Mouse (Mus musculus): ENCODE results near the gene Rps15a. TPM values are rescaled to one million over a fixed set of nuclear protein-coding genes. Genes with fewer than 3 reads are reported as not detected.
A peak's percentile ranks its signal among the peaks of the same experiment; 100 is the strongest.

Rps15a gene
- polyA plus RNA-seq, 1 experiment from 2014 or later, result 418 TPM

DNA sequence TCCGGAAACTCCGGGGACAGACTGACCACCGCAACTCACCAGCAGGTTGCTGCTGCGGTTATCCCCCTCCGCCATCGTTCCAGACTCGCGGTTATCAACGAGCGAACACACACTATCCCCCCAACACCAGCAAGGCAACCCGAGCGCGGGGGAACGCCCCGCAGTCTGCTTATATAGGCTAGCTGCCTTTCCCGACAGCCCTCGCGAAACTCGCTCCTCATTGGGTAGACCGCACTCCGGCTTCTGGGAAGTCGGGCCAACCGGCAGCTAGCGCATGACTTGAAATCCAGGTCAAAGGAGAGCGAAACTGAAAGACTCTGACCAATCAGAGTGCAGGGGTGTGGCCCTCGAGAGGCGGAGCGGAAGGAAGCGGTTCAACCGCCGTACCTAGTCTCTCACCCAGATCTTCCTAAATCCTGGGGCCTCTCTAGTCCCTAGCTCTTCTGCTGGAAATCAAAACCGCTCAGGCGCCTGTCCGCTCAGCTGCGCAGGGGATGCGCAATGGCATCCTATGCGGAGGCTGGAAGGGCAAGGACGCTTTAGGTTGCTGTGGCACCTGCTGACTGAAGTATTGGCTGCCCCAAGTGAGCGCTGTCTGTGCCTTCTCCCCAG lies 13.5 kb upstream of the Rps15a start, which contains the start of gene Arl6ip1:
Gene Arl6ip1 (minus strand): TSS at position 233 of the 612 bp plus-strand sequence.
- ATAC-seq (ENCODE audit: low read depth), result peak; percentile 98
- Histone ChIP-seq H3K9ac (replicated peaks; ENCODE audit: low read depth, low read length) (peak within 1 kb of the TSS; percentile 69), H3K4me2 (ENCODE audit: low read depth, low read length) (peak within 1 kb of the TSS; percentile 79), H3K36me3 (ENCODE audit: control insufficient read depth, insufficient read depth, low read length) (0 out of 2 replicates have a peak, but pooled peaks cover 1% of the 10 kb centered on the region), H3K4me1 (ENCODE audit: control insufficient read depth, insufficient read depth, low read length) (peaks cover 15% of the 10 kb centered on the region), H3K4me3 (ENCODE audit: low read depth, low read length) (peak within 1 kb of the TSS; percentile 73), H3K9me3 (ENCODE audit: control insufficient read depth, low read length) (no peaks in the 10 kb centered on the region), H3K27ac (ENCODE audit: low read depth, low read length) (peak within 1 kb of the TSS; percentile 76), H3K27me3 (ENCODE audit: control insufficient read depth, insufficient read depth, low read length) (no peaks in the 10 kb centered on the region)
- under 1% methylated on average over 39 of the region's 39 CpGs for WGBS

DNA sequence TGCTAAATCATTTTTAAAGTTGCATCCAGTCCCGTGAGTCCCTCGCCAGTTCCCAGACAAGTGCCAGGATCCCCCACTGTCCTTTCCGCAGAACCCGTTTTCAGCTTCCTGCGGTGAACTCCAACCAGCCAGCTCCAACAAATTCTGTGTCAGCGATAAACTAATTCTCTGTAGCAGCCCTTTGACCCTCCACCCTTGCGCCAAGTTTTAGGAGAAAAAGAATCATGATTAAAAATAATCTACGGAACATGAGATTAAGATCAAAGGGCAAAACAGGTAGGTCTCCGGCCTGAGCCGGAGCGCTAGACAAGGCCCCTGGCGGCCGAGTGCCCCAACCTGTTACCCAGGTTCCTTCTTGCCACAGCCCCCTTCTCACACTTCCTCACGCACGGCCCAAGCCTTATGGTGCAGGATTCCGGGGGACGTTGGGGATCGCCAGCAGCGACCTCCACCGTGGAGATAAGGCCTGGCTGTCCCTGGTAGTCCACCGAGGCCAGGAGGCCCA lies 13.0 kb upstream of the Rps15a start:
- peak overlapping the region; percentile 79 for H3K4me2 ChIP-seq (ENCODE audit: low read depth, low read length)
- peak overlapping the region; percentile 64 for H3K27ac ChIP-seq (ENCODE audit: low read depth, low read length)
- ATAC-seq (ENCODE audit: low read depth), result peak; percentile 79
- H3K9ac ChIP-seq (replicated peaks; ENCODE audit: low read depth, low read length), result peak overlapping the region; percentile 69
- H3K9me3 ChIP-seq (ENCODE audit: control insufficient read depth, low read length), result no peaks in the 10 kb centered on the region
- peak overlapping the region; percentile 73 for H3K4me3 ChIP-seq (ENCODE audit: low read depth, low read length)
- no peaks in the 10 kb centered on the region for H3K27me3 ChIP-seq (ENCODE audit: control insufficient read depth, insufficient read depth, low read length)
- peaks cover 15% of the 10 kb centered on the region for H3K4me1 ChIP-seq (ENCODE audit: control insufficient read depth, insufficient read depth, low read length)
- H3K36me3 ChIP-seq (ENCODE audit: control insufficient read depth, insufficient read depth, low read length), result no peaks in the 10 kb centered on the region
- WGBS, result under 1% methylated on average over 21 of the region's 21 CpGs

DNA sequence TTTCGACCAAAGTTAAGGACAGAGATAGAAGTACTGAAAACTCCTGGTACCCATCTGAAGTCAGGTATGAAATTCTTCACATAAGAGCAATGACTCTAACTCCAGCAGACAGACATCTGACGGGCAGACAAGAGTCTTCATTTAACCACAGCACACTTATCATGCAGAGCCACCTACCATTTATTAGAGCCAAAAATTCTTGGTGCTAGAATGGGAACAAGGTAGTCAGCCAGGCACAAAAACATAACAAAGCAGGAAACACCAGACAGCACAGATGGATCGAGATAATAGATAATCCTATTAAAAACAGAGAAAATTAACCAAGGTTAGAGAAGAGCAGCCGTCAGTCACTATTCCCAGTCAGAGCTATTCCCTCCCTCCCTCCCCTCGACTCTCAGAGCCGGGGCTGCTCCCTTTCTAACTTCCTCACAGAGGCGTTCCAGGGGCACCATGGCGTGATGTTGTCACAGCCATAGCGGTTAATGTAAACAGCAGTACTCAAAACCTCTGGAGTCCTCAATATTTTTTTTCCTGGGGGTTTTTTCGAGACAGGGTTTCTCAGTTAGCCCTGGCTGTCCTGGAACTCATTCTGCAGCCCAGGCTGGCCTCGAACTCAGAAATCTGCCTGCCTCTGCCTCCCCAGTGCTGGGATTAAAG lies 10.4 kb upstream of the Rps15a start:
- Histone ChIP-seq H3K4me3 (ENCODE audit: low read depth, low read length) (no peak overlapping the region), H3K4me1 (ENCODE audit: control insufficient read depth, insufficient read depth, low read length) (peaks cover 15% of the 10 kb centered on the region), H3K27me3 (ENCODE audit: control insufficient read depth, insufficient read depth, low read length) (no peaks in the 10 kb centered on the region), H3K27ac (ENCODE audit: low read depth, low read length) (no peak overlapping the region), H3K9ac (replicated peaks; ENCODE audit: low read depth, low read length) (no peak overlapping the region), H3K9me3 (ENCODE audit: control insufficient read depth, low read length) (no peaks in the 10 kb centered on the region), H3K36me3 (ENCODE audit: control insufficient read depth, insufficient read depth, low read length) (no peaks in the 10 kb centered on the region), H3K4me2 (ENCODE audit: low read depth, low read length) (no peak overlapping the region)
- WGBS, result 78% methylated on average over 11 of the region's 11 CpGs
- ATAC-seq (ENCODE audit: low read depth), result no peak

DNA sequence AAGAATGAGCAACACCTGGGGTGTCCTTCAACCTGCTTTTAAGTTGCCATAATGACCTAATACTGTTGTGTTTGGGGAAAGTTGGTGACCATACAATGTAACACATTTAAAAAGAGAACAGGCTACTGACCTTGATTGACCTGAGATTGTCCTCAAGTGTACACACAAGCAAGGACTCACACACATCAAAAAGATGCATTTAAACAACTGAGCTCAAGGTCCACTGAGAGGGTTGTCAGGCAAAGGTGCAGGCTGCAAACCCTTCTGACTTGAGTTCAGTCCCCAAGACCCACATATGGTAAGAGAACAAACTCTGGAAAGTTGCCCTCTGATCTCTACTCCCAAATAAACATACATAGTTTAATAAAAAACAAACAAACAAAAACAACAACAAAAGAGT lies 9.7 kb upstream of the Rps15a start:
- no peak overlapping the region for H3K9ac ChIP-seq (replicated peaks; ENCODE audit: low read depth, low read length)
- no peak for ATAC-seq (ENCODE audit: low read depth)
- H3K4me2 ChIP-seq (ENCODE audit: low read depth, low read length), result no peak overlapping the region
- H3K36me3 ChIP-seq (ENCODE audit: control insufficient read depth, insufficient read depth, low read length), result peaks cover 4% of the 10 kb centered on the region; the same call in 1 of the 2 replicates
- no peak overlapping the region for H3K27ac ChIP-seq (ENCODE audit: low read depth, low read length)
- no peaks in the 10 kb centered on the region for H3K9me3 ChIP-seq (ENCODE audit: control insufficient read depth, low read length)
- no peak overlapping the region for H3K4me3 ChIP-seq (ENCODE audit: low read depth, low read length)
- no peaks in the 10 kb centered on the region for H3K27me3 ChIP-seq (ENCODE audit: control insufficient read depth, insufficient read depth, low read length)
- peaks cover 15% of the 10 kb centered on the region for H3K4me1 ChIP-seq (ENCODE audit: control insufficient read depth, insufficient read depth, low read length)

DNA sequence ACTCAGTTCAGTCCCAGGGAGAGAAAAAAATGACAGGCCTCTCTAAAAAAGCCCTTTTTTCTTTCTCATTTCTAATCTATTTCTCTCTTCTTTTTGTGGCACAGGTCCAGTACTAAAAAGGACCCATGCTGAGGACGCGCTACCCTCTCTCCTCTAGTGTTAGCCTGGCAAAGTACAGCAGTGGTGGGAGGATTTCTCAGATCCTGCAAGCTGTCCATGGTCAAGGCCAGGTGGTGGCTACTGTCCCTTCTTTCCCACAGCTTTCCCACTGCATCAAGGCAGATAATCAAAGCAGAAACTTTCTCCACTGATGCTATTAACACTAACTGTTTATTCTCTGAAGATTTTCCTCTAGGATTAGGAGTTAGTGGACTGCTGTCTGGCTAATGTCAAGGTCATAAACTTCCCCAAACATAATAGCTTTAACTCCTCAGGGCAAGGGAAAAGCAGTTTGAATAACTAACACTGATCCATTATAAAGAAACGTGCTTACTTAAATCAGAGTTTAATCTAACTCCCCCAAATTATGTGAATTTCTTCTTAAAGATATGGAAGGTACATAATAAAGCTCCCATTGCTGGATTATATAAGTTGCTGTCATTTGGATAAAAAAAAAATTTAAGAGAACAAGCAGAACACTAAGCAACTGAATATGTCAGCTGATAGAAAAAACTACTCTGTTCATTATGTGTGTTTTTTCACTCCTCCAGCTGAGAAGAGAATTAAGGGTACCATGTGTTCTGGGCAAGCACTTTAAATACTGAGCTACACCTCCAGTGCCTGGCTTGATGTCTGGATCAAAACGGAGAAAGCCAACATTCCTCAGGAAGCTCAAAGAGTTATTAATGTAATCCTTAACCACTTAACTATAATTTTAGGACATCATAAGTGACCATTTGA lies 7.8 kb upstream of the Rps15a start:
- H3K9ac ChIP-seq (replicated peaks; ENCODE audit: low read depth, low read length), result no peak overlapping the region
- 89% methylated on average over 4 of the region's 4 CpGs for WGBS
- no peaks in the 10 kb centered on the region for H3K9me3 ChIP-seq (ENCODE audit: control insufficient read depth, low read length)
- H3K27ac ChIP-seq (ENCODE audit: low read depth, low read length), result no peak overlapping the region
- no peaks in the 10 kb centered on the region for H3K27me3 ChIP-seq (ENCODE audit: control insufficient read depth, insufficient read depth, low read length)
- H3K4me1 ChIP-seq (ENCODE audit: control insufficient read depth, insufficient read depth, low read length), result peaks cover 15% of the 10 kb centered on the region
- ATAC-seq (ENCODE audit: low read depth), result no peak
- no peak overlapping the region for H3K4me3 ChIP-seq (ENCODE audit: low read depth, low read length)
- H3K36me3 ChIP-seq (ENCODE audit: control insufficient read depth, insufficient read depth, low read length), result peaks cover 17% of the 10 kb centered on the region
- no peak overlapping the region for H3K4me2 ChIP-seq (ENCODE audit: low read depth, low read length)

DNA sequence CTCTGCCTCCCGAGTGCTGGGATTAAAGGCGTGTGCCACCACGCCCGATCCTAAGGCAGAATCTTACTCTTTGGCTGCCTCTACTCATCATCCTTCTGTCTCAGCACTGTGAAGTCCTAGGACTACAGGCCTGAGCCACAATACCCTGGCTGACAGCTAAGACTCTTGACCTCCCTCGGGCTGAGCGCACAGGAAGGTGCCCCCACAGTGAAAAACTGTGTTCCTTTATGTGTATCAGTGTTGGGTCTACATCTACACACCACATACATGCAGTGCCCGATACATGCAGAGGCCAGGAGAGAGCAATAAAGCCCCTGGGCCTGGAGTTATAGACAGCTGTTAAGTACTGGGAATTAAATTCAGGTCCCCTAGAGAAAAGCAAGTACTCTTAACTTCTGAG lies 6.2 kb upstream of the Rps15a start:
- Histone ChIP-seq H3K9ac (replicated peaks; ENCODE audit: low read depth, low read length) (no peak overlapping the region), H3K4me3 (ENCODE audit: low read depth, low read length) (no peak overlapping the region), H3K4me2 (ENCODE audit: low read depth, low read length) (no peak overlapping the region), H3K27ac (ENCODE audit: low read depth, low read length) (no peak overlapping the region), H3K9me3 (ENCODE audit: control insufficient read depth, low read length) (no peaks in the 10 kb centered on the region), H3K4me1 (ENCODE audit: control insufficient read depth, insufficient read depth, low read length) (peaks cover 4% of the 10 kb centered on the region), H3K36me3 (ENCODE audit: control insufficient read depth, insufficient read depth, low read length) (peaks cover 17% of the 10 kb centered on the region), H3K27me3 (ENCODE audit: control insufficient read depth, insufficient read depth, low read length) (no peaks in the 10 kb centered on the region)
- WGBS, result 95% methylated on average over 7 of the region's 7 CpGs
- ATAC-seq (ENCODE audit: low read depth), result no peak

DNA sequence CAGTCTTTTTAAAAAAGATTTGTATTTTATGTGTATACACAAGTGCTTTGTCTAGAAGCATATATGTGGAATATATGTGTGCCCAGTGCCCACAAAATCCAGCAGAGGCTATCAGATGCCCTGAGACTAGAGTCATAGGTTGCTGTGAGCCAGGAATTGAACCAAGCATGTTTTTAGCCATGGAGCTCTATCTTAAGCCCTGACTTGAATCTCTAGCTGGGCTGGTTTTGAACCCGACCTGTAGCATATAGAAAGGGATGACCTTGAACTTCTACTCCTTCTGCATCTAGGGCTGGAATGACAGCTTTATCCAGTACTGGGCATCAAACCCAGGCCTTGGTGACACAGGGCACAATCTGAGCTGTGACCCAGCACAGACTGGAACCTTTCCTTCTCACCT lies 4.7 kb upstream of the Rps15a start:
- no peak overlapping the region for H3K4me3 ChIP-seq (ENCODE audit: low read depth, low read length)
- H3K4me2 ChIP-seq (ENCODE audit: low read depth, low read length), result no peak overlapping the region
- no peak for ATAC-seq (ENCODE audit: low read depth)
- H3K4me1 ChIP-seq (ENCODE audit: control insufficient read depth, insufficient read depth, low read length), result no peaks in the 10 kb centered on the region
- no peaks in the 10 kb centered on the region for H3K9me3 ChIP-seq (ENCODE audit: control insufficient read depth, low read length)
- no peak overlapping the region for H3K9ac ChIP-seq (replicated peaks; ENCODE audit: low read depth, low read length)
- H3K27ac ChIP-seq (ENCODE audit: low read depth, low read length), result no peak overlapping the region
- no peaks in the 10 kb centered on the region for H3K27me3 ChIP-seq (ENCODE audit: control insufficient read depth, insufficient read depth, low read length)
- H3K36me3 ChIP-seq (ENCODE audit: control insufficient read depth, insufficient read depth, low read length), result peaks cover 17% of the 10 kb centered on the region
- WGBS, result 86% methylated on average over 1 of the region's 1 CpGs

DNA sequence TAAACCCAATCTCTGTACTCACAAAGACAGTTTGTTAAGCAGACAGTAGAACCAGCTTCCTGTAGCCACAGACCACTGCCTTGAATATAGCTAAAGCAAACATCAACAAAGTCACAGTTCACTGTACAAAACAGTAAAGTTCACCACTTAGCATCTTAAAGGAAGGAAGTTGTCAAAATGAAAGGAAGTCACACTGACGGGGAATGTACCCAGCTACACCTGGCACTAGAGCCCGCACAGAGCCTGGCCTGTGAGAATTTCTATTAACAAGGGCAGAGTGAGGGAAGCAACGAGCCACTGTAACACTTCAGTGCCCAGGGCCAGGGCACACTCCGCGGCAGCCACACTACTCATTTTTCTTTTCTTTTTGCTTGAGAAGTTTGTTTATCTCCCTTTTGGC lies 4.0 kb upstream of the Rps15a start:
- Histone ChIP-seq H3K4me2 (ENCODE audit: low read depth, low read length) (no peak overlapping the region), H3K36me3 (ENCODE audit: control insufficient read depth, insufficient read depth, low read length) (peaks cover 17% of the 10 kb centered on the region), H3K9ac (replicated peaks; ENCODE audit: low read depth, low read length) (no peak overlapping the region), H3K27me3 (ENCODE audit: control insufficient read depth, insufficient read depth, low read length) (no peaks in the 10 kb centered on the region), H3K27ac (ENCODE audit: low read depth, low read length) (no peak overlapping the region), H3K4me1 (ENCODE audit: control insufficient read depth, insufficient read depth, low read length) (peaks cover 5% of the 10 kb centered on the region), H3K4me3 (ENCODE audit: low read depth, low read length) (no peak overlapping the region), H3K9me3 (ENCODE audit: control insufficient read depth, low read length) (no peaks in the 10 kb centered on the region)
- WGBS, result 88% methylated on average over 5 of the region's 5 CpGs
- no peak for ATAC-seq (ENCODE audit: low read depth)
